Mouse (Mus musculus): ENCODE measurements around the gene Dydc2.

The Dydc2 gene

GRCm38 (mm10) chr14:41098726-41099125 is 29.7 kb upstream of the Dydc2 start:
- Histone ChIP-seq H3K9me3 (ENCODE audit: low read length) (no peaks in the 10 kb centered on the region), H3K4me1 (replicated peaks; ENCODE audit: low read depth, low read length) (no peaks in the 10 kb centered on the region), H3K27me3 (ENCODE audit: insufficient read depth, low read length) (no peaks in the 10 kb centered on the region), H3K36me3 (ENCODE audit: insufficient read depth, low read length) (no peaks in the 10 kb centered on the region), H3K4me3 (replicated peaks; ENCODE audit: low read length) (no peak overlapping the region)
- TF ChIP-seq NANOG (IDR thresholded peaks at IDR 0.05; ENCODE audit: borderline replicate concordance, low read length) = no peak
- TF ChIP-seq CTCF (conservative IDR thresholded peaks at IDR 0.05; ENCODE audit: low read length) = no peak
- no peak for TF ChIP-seq POU5F1 (IDR thresholded peaks at IDR 0.05; ENCODE audit: borderline replicate concordance, low read length)

DNA sequence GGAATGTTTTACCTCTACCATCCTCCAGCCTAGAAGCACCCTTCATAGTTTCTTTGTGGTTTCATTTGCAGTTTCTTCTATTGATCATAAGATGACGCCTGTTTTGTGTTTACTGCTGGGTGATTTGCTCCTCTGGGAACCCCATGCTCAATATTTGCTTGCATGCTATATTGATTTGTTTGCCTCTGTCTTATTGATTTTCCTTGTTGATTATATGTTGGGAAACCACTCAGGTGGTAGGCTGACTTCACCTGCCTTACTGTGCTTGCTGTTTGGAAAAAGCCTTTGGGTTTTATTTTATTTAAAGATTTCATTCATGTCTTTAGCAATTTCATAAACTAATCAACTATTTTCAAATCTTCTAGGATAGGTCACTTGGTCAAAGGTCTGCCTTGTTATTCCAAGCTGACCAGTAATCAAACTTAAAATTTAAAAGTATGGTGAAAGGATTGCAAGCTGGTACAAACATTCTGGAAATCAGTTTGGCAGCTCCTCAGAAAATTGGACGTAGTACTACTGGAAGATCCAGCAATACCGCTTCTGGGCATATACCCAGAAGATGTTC is 27.4 kb upstream of the Dydc2 start:
- no peak for TF ChIP-seq POU5F1 (IDR thresholded peaks at IDR 0.05; ENCODE audit: borderline replicate concordance, low read length)
- TF ChIP-seq NANOG (IDR thresholded peaks at IDR 0.05; ENCODE audit: borderline replicate concordance, low read length) = no peak
- no peak for TF ChIP-seq CTCF (conservative IDR thresholded peaks at IDR 0.05; ENCODE audit: low read length)

DNA sequence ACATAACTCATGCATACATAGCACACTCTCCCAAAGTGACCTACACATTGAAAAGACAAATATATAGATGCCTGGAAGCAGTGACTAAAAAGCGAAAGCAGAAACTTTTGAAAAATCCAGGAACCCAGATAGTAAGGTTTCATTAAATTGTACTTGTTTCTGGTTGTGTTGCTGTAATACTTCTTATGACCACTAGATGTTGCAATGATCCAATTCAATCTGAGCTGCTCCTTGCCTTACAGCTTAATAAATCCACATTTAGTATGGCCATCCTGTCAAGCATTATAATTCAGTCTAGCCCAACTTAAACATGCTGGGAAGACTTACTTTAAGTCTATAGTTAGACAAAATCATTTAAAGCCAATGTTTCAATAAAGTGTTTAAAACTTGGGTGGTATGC is 25.1 kb upstream of the Dydc2 start:
- H3K27me3 ChIP-seq (ENCODE audit: insufficient read depth, low read length) = no peaks in the 10 kb centered on the region
- TF ChIP-seq CTCF (conservative IDR thresholded peaks at IDR 0.05; ENCODE audit: low read length) = peak; percentile 98
- TF ChIP-seq NANOG (IDR thresholded peaks at IDR 0.05; ENCODE audit: borderline replicate concordance, low read length) = no peak
- H3K9me3 ChIP-seq (ENCODE audit: low read length) = no peaks in the 10 kb centered on the region
- H3K4me3 ChIP-seq (replicated peaks; ENCODE audit: low read length) = no peak overlapping the region
- no peaks in the 10 kb centered on the region for H3K36me3 ChIP-seq (ENCODE audit: insufficient read depth, low read length)
- H3K4me1 ChIP-seq (replicated peaks; ENCODE audit: low read depth, low read length) = peaks cover 10% of the 10 kb centered on the region

More for the DNA sequence above, 27.4 kb upstream of the Dydc2 start:
- no peak overlapping the region for H3K4me3 ChIP-seq (replicated peaks; ENCODE audit: low read length)
- no peaks in the 10 kb centered on the region for H3K36me3 ChIP-seq (ENCODE audit: insufficient read depth, low read length)
- no peaks in the 10 kb centered on the region for H3K27me3 ChIP-seq (ENCODE audit: insufficient read depth, low read length)
- no peaks in the 10 kb centered on the region for H3K9me3 ChIP-seq (ENCODE audit: low read length)
- H3K4me1 ChIP-seq (replicated peaks; ENCODE audit: low read depth, low read length) = no peaks in the 10 kb centered on the region

DNA sequence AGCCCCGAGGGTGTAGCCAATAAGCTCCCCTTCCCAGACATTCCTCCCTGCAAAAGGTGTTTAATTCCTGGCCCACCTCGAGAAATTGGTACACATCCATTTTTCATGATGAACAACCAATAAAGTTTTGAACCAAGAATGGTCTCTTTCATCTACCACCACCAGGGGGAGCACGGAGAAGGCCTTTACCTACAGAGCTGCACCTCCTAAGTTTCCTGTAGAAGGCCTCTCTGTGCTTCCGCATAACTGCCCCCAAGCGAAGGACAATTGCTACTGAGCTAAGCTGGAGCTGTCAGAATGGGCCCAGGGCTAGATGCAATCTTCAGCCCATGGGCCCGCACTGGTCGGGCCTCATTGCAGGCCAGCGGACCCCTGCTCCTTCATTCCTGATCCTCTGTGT is 21.8 kb upstream of the Dydc2 start:
- Histone ChIP-seq H3K27me3 (ENCODE audit: insufficient read depth, low read length) (no peaks in the 10 kb centered on the region), H3K4me3 (replicated peaks; ENCODE audit: low read length) (peak overlapping the region; percentile 57), H3K9me3 (ENCODE audit: low read length) (no peaks in the 10 kb centered on the region), H3K4me1 (replicated peaks; ENCODE audit: low read depth, low read length) (peaks cover 10% of the 10 kb centered on the region), H3K36me3 (ENCODE audit: insufficient read depth, low read length) (no peaks in the 10 kb centered on the region)
- TF ChIP-seq CTCF (conservative IDR thresholded peaks at IDR 0.05; ENCODE audit: low read length) (peak; percentile 68), POU5F1 (IDR thresholded peaks at IDR 0.05; ENCODE audit: borderline replicate concordance, low read length) (no peak)

DNA sequence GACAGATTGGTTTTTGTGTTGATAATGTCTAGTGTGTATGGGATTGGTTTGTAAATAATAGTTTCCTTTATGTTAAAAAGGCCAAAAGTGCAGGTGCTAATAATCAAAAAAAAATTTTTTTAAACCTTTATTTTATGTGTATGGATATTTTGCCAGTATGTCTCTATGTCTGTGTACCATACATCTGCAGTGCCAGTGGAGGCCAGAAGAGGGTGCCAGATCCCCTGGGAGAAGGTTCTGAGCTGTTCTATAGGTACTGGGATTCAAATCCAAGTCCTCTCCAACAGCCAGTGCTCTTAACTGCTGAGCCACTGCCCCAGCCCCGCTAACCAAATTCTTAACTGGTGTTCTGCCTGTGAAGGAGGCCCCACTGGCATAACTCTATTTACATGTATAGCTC is 18.5 kb upstream of the Dydc2 start:
- Histone ChIP-seq H3K4me3 (replicated peaks; ENCODE audit: low read length) (no peak overlapping the region), H3K9me3 (ENCODE audit: low read length) (no peaks in the 10 kb centered on the region), H3K4me1 (replicated peaks; ENCODE audit: low read depth, low read length) (peaks cover 10% of the 10 kb centered on the region), H3K36me3 (ENCODE audit: insufficient read depth, low read length) (no peaks in the 10 kb centered on the region), H3K27me3 (ENCODE audit: insufficient read depth, low read length) (no peaks in the 10 kb centered on the region)
- TF ChIP-seq POU5F1 (IDR thresholded peaks at IDR 0.05; ENCODE audit: borderline replicate concordance, low read length) (no peak), NANOG (IDR thresholded peaks at IDR 0.05; ENCODE audit: borderline replicate concordance, low read length) (no peak), CTCF (conservative IDR thresholded peaks at IDR 0.05; ENCODE audit: low read length) (peak; percentile 89)

DNA sequence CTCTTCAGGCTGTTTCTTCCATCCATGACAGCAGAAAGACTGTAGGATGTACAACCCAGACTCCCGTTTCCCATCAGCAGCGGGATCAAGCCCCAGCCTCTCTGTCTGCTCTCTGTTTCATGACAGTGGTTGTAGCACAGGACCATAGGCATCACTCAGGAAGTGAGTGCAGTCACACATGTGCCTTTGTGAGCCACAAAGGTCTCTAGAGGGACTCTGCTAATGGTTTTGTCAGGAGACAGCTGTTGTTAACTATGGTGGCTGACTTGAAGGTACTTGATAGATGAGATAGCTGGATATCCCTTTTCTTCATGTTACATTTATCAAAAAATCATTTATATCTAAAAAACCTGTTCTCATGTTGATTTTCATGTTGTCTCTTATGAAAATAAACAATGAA is 13.4 kb upstream of the Dydc2 start:
- no peak for TF ChIP-seq NANOG (IDR thresholded peaks at IDR 0.05; ENCODE audit: borderline replicate concordance, low read length)
- no peak for TF ChIP-seq CTCF (conservative IDR thresholded peaks at IDR 0.05; ENCODE audit: low read length)
- TF ChIP-seq POU5F1 (IDR thresholded peaks at IDR 0.05; ENCODE audit: borderline replicate concordance, low read length) = no peak
- Histone ChIP-seq H3K9me3 (ENCODE audit: low read length) (no peaks in the 10 kb centered on the region), H3K4me3 (replicated peaks; ENCODE audit: low read length) (no peak overlapping the region), H3K27me3 (ENCODE audit: insufficient read depth, low read length) (no peaks in the 10 kb centered on the region), H3K4me1 (replicated peaks; ENCODE audit: low read depth, low read length) (no peaks in the 10 kb centered on the region), H3K36me3 (ENCODE audit: insufficient read depth, low read length) (no peaks in the 10 kb centered on the region)

- no peak for TF ChIP-seq POU5F1 (IDR thresholded peaks at IDR 0.05; ENCODE audit: borderline replicate concordance, low read length)
- no peak for TF ChIP-seq CTCF (conservative IDR thresholded peaks at IDR 0.05; ENCODE audit: low read length)
- TF ChIP-seq NANOG (IDR thresholded peaks at IDR 0.05; ENCODE audit: borderline replicate concordance, low read length) = no peak
- H3K27me3 ChIP-seq (ENCODE audit: insufficient read depth, low read length) = peaks cover 30% of the 10 kb centered on the region
- H3K4me1 ChIP-seq (replicated peaks; ENCODE audit: low read depth, low read length) = peaks cover 7% of the 10 kb centered on the region; the same call in 1 of the 2 replicates
- peak overlapping the region; percentile 61 for H3K4me3 ChIP-seq (replicated peaks; ENCODE audit: low read length)
- no peaks in the 10 kb centered on the region for H3K9me3 ChIP-seq (ENCODE audit: low read length)
- no peaks in the 10 kb centered on the region for H3K36me3 ChIP-seq (ENCODE audit: insufficient read depth, low read length)
Observed at GRCm38 (mm10) chr14:41072944-41073275, 3.9 kb upstream of the Dydc2 start.

GRCm38 (mm10) chr14:41072229-41072943 is 3.4 kb upstream of the Dydc2 start, which contains the start of gene Dydc1:
Dydc1 (plus strand) TSS chr14:41072911.
- H3K9me3 ChIP-seq (ENCODE audit: low read length) = no peaks in the 10 kb centered on the region
- peaks cover 35% of the 10 kb centered on the region for H3K27me3 ChIP-seq (ENCODE audit: insufficient read depth, low read length)
- TF ChIP-seq NANOG (IDR thresholded peaks at IDR 0.05; ENCODE audit: borderline replicate concordance, low read length) (no peak), CTCF (conservative IDR thresholded peaks at IDR 0.05; ENCODE audit: low read length) (no peak), POU5F1 (IDR thresholded peaks at IDR 0.05; ENCODE audit: borderline replicate concordance, low read length) (no peak)
- H3K36me3 ChIP-seq (ENCODE audit: insufficient read depth, low read length) = no peaks in the 10 kb centered on the region
- peak within 1 kb of the TSS; percentile 61 for H3K4me3 ChIP-seq (replicated peaks; ENCODE audit: low read length)
- H3K4me1 ChIP-seq (replicated peaks; ENCODE audit: low read depth, low read length) = peaks cover 7% of the 10 kb centered on the region; the same call in 1 of the 2 replicates
